Mouse (Mus musculus) brain, embryonic 14.5 days (tissue): Measurements from ENCODE around the gene Akap10.

Experiments
- CTCF ChIP-seq: fragments of 200-500 bp; IDR thresholded peaks from 2 replicates; pipeline ENCODE4 v1.5.1; 2012; ENCODE audit warnings: inconsistent platforms, mild to moderate bottlenecking, moderate library complexity, borderline replicate concordance; ENCODE audit not compliant: insufficient read depth, insufficient read length; ENCODE audit errors: extremely low read depth
- POLR2A ChIP-seq: fragments of 200-500 bp; IDR thresholded peaks from 2 replicates; pipeline ENCODE4 v1.6.1; 2012; ENCODE audit warnings: mild to moderate bottlenecking, inconsistent platforms, borderline replicate concordance; ENCODE audit not compliant: poor library complexity, insufficient read depth, insufficient read length, severe bottlenecking; ENCODE audit errors: extremely low read depth

DNA sequence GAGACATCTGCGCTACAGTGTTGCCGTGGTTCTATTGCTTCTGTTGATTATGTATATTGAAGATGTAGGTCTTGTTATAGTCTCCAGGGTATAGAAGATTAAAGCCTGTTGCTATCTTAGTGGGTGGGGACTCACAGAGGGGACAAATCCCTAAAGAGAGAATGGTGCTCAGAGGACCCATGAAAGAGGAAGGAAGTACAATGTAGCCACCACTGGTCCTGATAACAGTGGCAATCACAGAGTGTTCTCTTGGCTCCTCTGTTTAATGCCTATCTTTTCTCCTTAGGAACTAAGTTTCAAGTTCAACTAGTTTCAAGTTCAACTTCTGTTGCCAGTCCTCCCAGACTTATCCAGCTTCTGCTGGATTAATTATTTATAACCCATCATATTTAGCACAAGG is 12.9 kb upstream of the Akap10 start:
- no peak for TF ChIP-seq CTCF
- TF ChIP-seq POLR2A = no peak
